Mouse (Mus musculus) c-Kit-positive CD71-positive TER-119-negative erythroid progenitor cells, embryonic 14.5 days (primary cell): ENCODE measurements at regions not wholly inside any gene's neighbourhood (a gene's known extent, or its start where the extent isn't known, plus 50 kb on each side); places are given as distances from the start of the nearest gene placed in this dataset.

Experiments
- DNase-seq: peaks from one replicate; pipeline ENCODE4 v3.0.0-alpha.2; 2013; ENCODE audit warnings: low read depth

GRCm38 (mm10) chr7:113156861-113157747, 50.2 kb upstream of the Arntl start:
- DNase-seq: no peak
